Mouse (Mus musculus): Measurements from ENCODE around the gene Arhgap22. TPM values are rescaled to one million over a fixed set of nuclear protein-coding genes. Genes with fewer than 3 reads are reported as not detected.
A peak's percentile ranks its signal among the peaks of the same experiment; 100 is the strongest.

The Arhgap22 gene
- polyA plus RNA-seq (2015; fragmentation: Nextera tagmentation; extraction: Ambion mirVana): 3.2 and 4.0 TPM in 2 replicates

DNA sequence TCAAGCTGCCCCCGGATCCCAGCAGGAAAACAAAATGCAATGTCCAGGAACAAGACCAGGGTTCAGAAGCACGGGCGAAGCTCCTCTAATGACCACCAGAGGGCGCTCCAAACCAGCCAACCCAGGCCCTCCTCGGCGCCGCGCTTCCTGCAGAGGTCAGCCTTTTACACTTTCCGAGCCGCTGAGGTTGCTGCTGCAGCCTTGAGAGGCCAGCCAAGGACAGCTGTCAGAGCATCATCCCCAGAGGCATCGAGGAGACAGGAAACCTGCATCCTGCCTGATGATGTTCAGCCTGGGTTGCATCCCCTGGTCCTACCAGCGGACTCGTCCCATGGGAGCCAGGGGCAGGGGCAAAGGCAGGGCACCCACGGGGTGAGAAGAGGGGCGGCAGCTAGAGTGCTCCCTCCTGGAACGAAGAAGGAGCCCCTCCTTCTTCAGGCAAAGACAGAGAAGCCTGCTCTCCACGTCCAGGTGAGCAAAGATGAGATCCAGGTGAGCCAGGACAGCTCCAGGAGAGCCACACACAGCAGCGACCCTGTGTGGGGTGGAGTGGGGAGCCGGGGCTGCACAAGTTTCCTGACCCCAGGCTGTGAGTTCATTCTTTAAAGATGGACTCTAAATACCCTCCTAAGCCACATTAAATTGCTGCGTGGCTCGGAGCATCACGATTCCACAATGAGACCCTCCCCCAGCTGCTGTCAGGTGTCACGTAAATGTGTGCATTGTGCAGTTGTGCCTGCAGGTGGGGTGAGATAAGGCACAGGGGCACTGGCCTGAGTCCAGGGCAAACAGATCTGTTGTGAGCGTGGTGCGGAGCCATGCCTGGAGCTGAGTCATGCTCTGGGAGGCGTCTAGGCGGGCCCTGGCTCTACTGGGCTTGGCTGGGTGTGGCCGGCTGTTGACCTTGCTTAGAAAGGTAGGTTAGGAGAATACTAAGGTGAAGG lies at the start of gene Arhgap22:
Gene Arhgap22 (plus strand): TSS at position 204 of the 944 bp plus-strand sequence.
- Histone ChIP-seq H3K36me3 (no peaks in the 10 kb centered on the region), H3K27ac (replicated peaks) (no peak within 1 kb of the TSS), H3K9ac (peak within 1 kb of the TSS; percentile 37; the same call in 1 of the 2 replicates), H3K27me3 (replicated peaks) (peaks cover 49% of the 10 kb centered on the region), H3K4me1 (peaks cover 11% of the 10 kb centered on the region), H3K9me3 (no peaks in the 10 kb centered on the region), H3K4me2 (peak within 1 kb of the TSS; percentile 43), H3K4me3 (0 out of 2 replicates have a peak within 1 kb of the TSS, but pooled peaks have one; percentile 6)
- peak; percentile 61; the same call in 1 of the 2 replicates for ATAC-seq (ENCODE audit: extremely low read depth, insufficient number of reproducible peaks, low FRiP score, low TSS enrichment)
- 12% methylated on average over 28 of the region's 28 CpGs for WGBS

- Histone ChIP-seq H3K4me1 (no peaks in the 10 kb centered on the region), H3K9me3 (no peaks in the 10 kb centered on the region), H3K4me3 (no peak overlapping the region), H3K36me3 (no peaks in the 10 kb centered on the region), H3K27ac (replicated peaks) (no peak overlapping the region), H3K4me2 (no peak overlapping the region), H3K27me3 (replicated peaks) (peaks cover 6% of the 10 kb centered on the region; the same call in 1 of the 2 replicates), H3K9ac (no peak overlapping the region)
- 61% methylated on average over 4 of the region's 4 CpGs for WGBS
- ATAC-seq (ENCODE audit: extremely low read depth, insufficient number of reproducible peaks, low FRiP score, low TSS enrichment): no peak
Measured at GRCm38 (mm10) chr14:33168750-33169149, 45.1 kb upstream of the Arhgap22 start.

DNA sequence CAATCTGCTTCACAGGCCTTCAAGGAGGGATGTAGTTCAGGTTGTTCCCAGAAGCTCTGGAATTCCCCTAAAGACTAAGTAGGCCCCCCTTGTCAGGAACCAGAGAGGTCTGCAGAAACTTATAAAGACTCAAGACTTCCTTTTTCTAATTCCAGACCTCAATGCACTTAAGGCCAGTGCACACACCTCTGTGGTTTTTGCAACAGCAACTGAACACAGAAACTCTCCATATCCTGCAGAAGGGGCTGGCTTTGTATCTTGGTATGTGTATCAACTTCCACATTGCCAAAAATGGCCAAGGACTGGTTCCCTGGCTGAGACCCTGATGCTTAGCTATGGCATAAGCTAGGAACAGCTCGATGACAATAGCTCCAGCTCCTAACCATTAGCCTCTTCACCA lies 41.9 kb upstream of the Arhgap22 start:
- no peak overlapping the region for H3K4me2 ChIP-seq
- no peak for ATAC-seq (ENCODE audit: extremely low read depth, insufficient number of reproducible peaks, low FRiP score, low TSS enrichment)
- WGBS: 67% methylated on average over 1 of the region's 1 CpGs
- no peak overlapping the region for H3K4me3 ChIP-seq
- H3K4me1 ChIP-seq: no peaks in the 10 kb centered on the region
- H3K36me3 ChIP-seq: no peaks in the 10 kb centered on the region
- H3K27ac ChIP-seq (replicated peaks): no peak overlapping the region
- H3K9ac ChIP-seq: no peak overlapping the region
- H3K9me3 ChIP-seq: no peaks in the 10 kb centered on the region
- H3K27me3 ChIP-seq (replicated peaks): peaks cover 13% of the 10 kb centered on the region; the same call in 1 of the 2 replicates

GRCm38 (mm10) chr14:33175059-33175821 lies 38.6 kb upstream of the Arhgap22 start:
- H3K9ac ChIP-seq: no peak overlapping the region
- no peaks in the 10 kb centered on the region for H3K36me3 ChIP-seq
- H3K27ac ChIP-seq (replicated peaks): no peak overlapping the region
- no peak overlapping the region for H3K4me2 ChIP-seq
- no peak for ATAC-seq (ENCODE audit: extremely low read depth, insufficient number of reproducible peaks, low FRiP score, low TSS enrichment)
- no peaks in the 10 kb centered on the region for H3K9me3 ChIP-seq
- no peaks in the 10 kb centered on the region for H3K4me1 ChIP-seq
- WGBS: 71% methylated on average over 4 of the region's 4 CpGs
- no peak overlapping the region for H3K4me3 ChIP-seq
- peaks cover 16% of the 10 kb centered on the region; the same call in 1 of the 2 replicates for H3K27me3 ChIP-seq (replicated peaks)

GRCm38 (mm10) chr14:33180102-33180501 lies 33.7 kb upstream of the Arhgap22 start:
- no peak for ATAC-seq (ENCODE audit: extremely low read depth, insufficient number of reproducible peaks, low FRiP score, low TSS enrichment)

GRCm38 (mm10) chr14:33185068-33185800 lies 28.6 kb upstream of the Arhgap22 start, which contains the start of gene Wdfy4:
Gene Wdfy4 (minus strand): TSS chr14:33185508.
- Histone ChIP-seq H3K4me1 (no peaks in the 10 kb centered on the region), H3K27me3 (replicated peaks) (no peaks in the 10 kb centered on the region), H3K4me3 (no peak within 1 kb of the TSS), H3K27ac (replicated peaks) (no peak within 1 kb of the TSS), H3K9me3 (no peaks in the 10 kb centered on the region), H3K9ac (no peak within 1 kb of the TSS), H3K4me2 (no peak within 1 kb of the TSS), H3K36me3 (no peaks in the 10 kb centered on the region)
- WGBS: 74% methylated on average over 11 of the region's 11 CpGs
- no peak for ATAC-seq (ENCODE audit: extremely low read depth, insufficient number of reproducible peaks, low FRiP score, low TSS enrichment)

More at GRCm38 (mm10) chr14:33180102-33180501, 33.7 kb upstream of the Arhgap22 start:
- Histone ChIP-seq H3K4me3 (no peak overlapping the region), H3K4me2 (no peak overlapping the region), H3K36me3 (no peaks in the 10 kb centered on the region), H3K4me1 (no peaks in the 10 kb centered on the region), H3K9ac (no peak overlapping the region), H3K9me3 (no peaks in the 10 kb centered on the region), H3K27me3 (replicated peaks) (peaks cover 8% of the 10 kb centered on the region; the same call in 1 of the 2 replicates), H3K27ac (replicated peaks) (no peak overlapping the region)
- 79% methylated on average over 5 of the region's 5 CpGs for WGBS

- Histone ChIP-seq H3K4me1 (no peaks in the 10 kb centered on the region), H3K9me3 (no peaks in the 10 kb centered on the region), H3K27ac (replicated peaks) (no peak overlapping the region), H3K9ac (no peak overlapping the region), H3K27me3 (replicated peaks) (no peaks in the 10 kb centered on the region), H3K4me2 (no peak overlapping the region), H3K36me3 (no peaks in the 10 kb centered on the region), H3K4me3 (no peak overlapping the region)
- 58% methylated on average over 4 of the region's 4 CpGs for WGBS
- no peak for ATAC-seq (ENCODE audit: extremely low read depth, insufficient number of reproducible peaks, low FRiP score, low TSS enrichment)
Measured at GRCm38 (mm10) chr14:33187201-33187600, 26.6 kb upstream of the Arhgap22 start.

- Histone ChIP-seq H3K27me3 (replicated peaks) (no peaks in the 10 kb centered on the region), H3K4me2 (no peak overlapping the region), H3K4me3 (no peak overlapping the region), H3K9me3 (no peaks in the 10 kb centered on the region), H3K9ac (no peak overlapping the region), H3K27ac (replicated peaks) (no peak overlapping the region), H3K36me3 (no peaks in the 10 kb centered on the region), H3K4me1 (no peaks in the 10 kb centered on the region)
- 66% methylated on average over 10 of the region's 10 CpGs for WGBS
- no peak for ATAC-seq (ENCODE audit: extremely low read depth, insufficient number of reproducible peaks, low FRiP score, low TSS enrichment)
Measured at GRCm38 (mm10) chr14:33189230-33189629, 24.6 kb upstream of the Arhgap22 start.

GRCm38 (mm10) chr14:33189849-33190423 lies 23.9 kb upstream of the Arhgap22 start:
- no peak for ATAC-seq (ENCODE audit: extremely low read depth, insufficient number of reproducible peaks, low FRiP score, low TSS enrichment)
- 84% methylated on average over 21 of the region's 21 CpGs for WGBS

GRCm38 (mm10) chr14:33190646-33191045 lies 23.2 kb upstream of the Arhgap22 start:
- 60% methylated on average over 1 of the region's 1 CpGs for WGBS

More at GRCm38 (mm10) chr14:33189849-33190423, 23.9 kb upstream of the Arhgap22 start:
- Histone ChIP-seq H3K36me3 (no peaks in the 10 kb centered on the region), H3K4me2 (no peak overlapping the region), H3K4me3 (no peak overlapping the region), H3K27me3 (replicated peaks) (no peaks in the 10 kb centered on the region), H3K9ac (no peak overlapping the region), H3K9me3 (no peaks in the 10 kb centered on the region), H3K27ac (replicated peaks) (no peak overlapping the region), H3K4me1 (no peaks in the 10 kb centered on the region)

More at GRCm38 (mm10) chr14:33190646-33191045, 23.2 kb upstream of the Arhgap22 start:
- H3K4me2 ChIP-seq: no peak overlapping the region
- no peaks in the 10 kb centered on the region for H3K36me3 ChIP-seq
- H3K9me3 ChIP-seq: no peaks in the 10 kb centered on the region
- no peak overlapping the region for H3K27ac ChIP-seq (replicated peaks)
- no peak for ATAC-seq (ENCODE audit: extremely low read depth, insufficient number of reproducible peaks, low FRiP score, low TSS enrichment)
- no peak overlapping the region for H3K4me3 ChIP-seq
- no peaks in the 10 kb centered on the region; the same call in 1 of the 2 replicates for H3K27me3 ChIP-seq (replicated peaks)
- H3K4me1 ChIP-seq: no peaks in the 10 kb centered on the region
- no peak overlapping the region for H3K9ac ChIP-seq
